Comparison of ENCODE assay signal across 8 mouse cellular contexts in the genomic region with DNA sequence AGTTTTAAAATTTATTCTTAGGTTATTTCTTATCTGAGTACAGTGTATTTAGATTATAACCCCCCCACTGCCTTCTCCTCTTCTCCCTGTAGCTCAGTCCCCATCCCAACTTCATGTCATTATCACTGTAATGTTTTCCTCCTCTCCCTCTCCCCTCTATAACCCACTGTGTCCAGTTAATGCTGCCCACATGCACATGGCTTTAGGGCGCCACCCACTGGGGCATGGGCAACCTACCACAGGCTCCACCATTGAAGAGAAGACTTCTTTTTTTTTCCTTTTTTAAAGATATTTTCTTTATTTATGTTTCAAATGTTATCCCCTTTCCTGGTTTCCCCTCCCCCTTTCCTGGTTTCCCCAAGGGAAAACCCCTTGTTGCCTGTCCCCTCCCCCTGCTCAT.
DNase-seq lines count a peak whose midpoint lies in the region; ATAC-seq and TF ChIP-seq lines count a peak whose summit lies in the region.

No protein-coding gene starts in this region.

- no peaks in the 10 kb centered on the region for H3K9me3 ChIP-seq in midbrain, embryonic 14.5 days (ENCODE audit: control insufficient read depth, low read length)
- H3K9me3 ChIP-seq in midbrain, embryonic 15.5 days = no peaks in the 10 kb centered on the region

- H3K4me1 ChIP-seq in midbrain, embryonic 14.5 days (ENCODE audit: control insufficient read depth, insufficient read depth, low read length) = no peaks in the 10 kb centered on the region
- H3K4me1 ChIP-seq in midbrain, embryonic 15.5 days = no peaks in the 10 kb centered on the region
- no peaks in the 10 kb centered on the region for H3K4me1 ChIP-seq in cortical plate, adult 2 months (ENCODE audit: control insufficient read depth, insufficient read depth, low read length)

- WGBS in midbrain, embryonic 14.5 days = 62% methylated on average over 1 of the region's 1 CpGs
- 48% methylated on average over 1 of the region's 1 CpGs for WGBS in midbrain, embryonic 15.5 days

- no peak overlapping the region for H3K4me2 ChIP-seq in midbrain, embryonic 14.5 days (ENCODE audit: low read length)
- H3K4me2 ChIP-seq in midbrain, embryonic 15.5 days = no peak overlapping the region

- H3K27ac ChIP-seq in midbrain, embryonic 14.5 days (replicated peaks; ENCODE audit: low read depth, low read length) = no peak overlapping the region
- H3K27ac ChIP-seq in midbrain, embryonic 15.5 days = no peak overlapping the region
- no peak overlapping the region for H3K27ac ChIP-seq in cortical plate, adult 2 months (ENCODE audit: insufficient read depth, low read length)

- intact Hi-C loops in gastrocnemius, postnatal 14 days (cut with DNase I; ENCODE audit: low total_unique reads) = no loop called here
- intact Hi-C loops in gastrocnemius, postnatal 36 days (cut with DNase I) = no loop called here

- H3K9ac ChIP-seq in midbrain, embryonic 14.5 days (replicated peaks; ENCODE audit: low read length) = no peak overlapping the region
- H3K9ac ChIP-seq in midbrain, embryonic 15.5 days = no peak overlapping the region

- no peak overlapping the region for H3K4me3 ChIP-seq in midbrain, embryonic 14.5 days (replicated peaks; ENCODE audit: low read depth, low read length)
- H3K4me3 ChIP-seq in midbrain, embryonic 15.5 days = no peak overlapping the region
- H3K4me3 ChIP-seq in cortical plate, adult 2 months (ENCODE audit: insufficient read depth, low read length) = no peak overlapping the region

- no peak for ATAC-seq in midbrain, embryonic 14.5 days (ENCODE audit: low FRiP score, low TSS enrichment)
- no peak for ATAC-seq in midbrain, embryonic 15.5 days (replicated peaks)

- no peaks in the 10 kb centered on the region for H3K36me3 ChIP-seq in midbrain, embryonic 14.5 days (ENCODE audit: control insufficient read depth, insufficient read depth, low read length)
- no peaks in the 10 kb centered on the region for H3K36me3 ChIP-seq in midbrain, embryonic 15.5 days (replicated peaks)
- H3K36me3 ChIP-seq in splenic B cell, adult 2 months (ENCODE audit: control insufficient read depth, insufficient read depth, low read length, poor library complexity, severe bottlenecking) = no peaks in the 10 kb centered on the region

- TF ChIP-seq CTCF in cortical plate, adult 2 months (IDR thresholded peaks at IDR 0.05; ENCODE audit: extremely low read depth, insufficient read depth, low read length) = peak; percentile 38

- no peak for TF ChIP-seq POLR2A in cortical plate, adult 2 months (IDR thresholded peaks at IDR 0.05; ENCODE audit: extremely low read depth, insufficient read depth, low read length)

- no peaks in the 10 kb centered on the region for H3K27me3 ChIP-seq in midbrain, embryonic 14.5 days (ENCODE audit: control insufficient read depth, insufficient read depth, low read length)
- no peaks in the 10 kb centered on the region for H3K27me3 ChIP-seq in midbrain, embryonic 15.5 days (replicated peaks)
- H3K27me3 ChIP-seq in splenic B cell, adult 2 months (ENCODE audit: control insufficient read depth, insufficient read depth, low read length, poor library complexity, severe bottlenecking) = no peaks in the 10 kb centered on the region

- DNase-seq in gastrocnemius, postnatal 14 days = peak; percentile 23
- no peak for DNase-seq in gastrocnemius, postnatal 36 days
- peak; percentile 22 for DNase-seq in midbrain, embryonic 14.5 days
- peak; percentile 49 for DNase-seq in splenic B cell, adult 2 months (ENCODE audit: low read depth, low spot score)
- DNase-seq in layer of hippocampus, adult 9-10 months (ENCODE audit: low spot score) = no peak
- DNase-seq in frontal cortex, postnatal 14 days (ENCODE audit: low spot score in 2 of 2) = no peak

Comparison
In these comparisons a context has a peak if more than half of its experiments do, and no peak if none do; other contexts are left out.
1. DNase-seq: peak in gastrocnemius, postnatal 14 days (single experiment), midbrain, embryonic 14.5 days (single experiment) and splenic B cell, adult 2 months (single experiment); none in gastrocnemius, postnatal 36 days (0 of 2), layer of hippocampus, adult 9-10 months (single experiment) and frontal cortex, postnatal 14 days (0 of 2).